Mouse (Mus musculus): ENCODE measurements at regions not wholly inside any gene's neighbourhood (a gene's known extent, or its start where the extent isn't known, plus 50 kb on each side); places are given as distances from the start of the nearest gene placed in this dataset.
"Not testable (repeated sequence)": the region's sequence is repeated elsewhere in the genome, so short reads cannot be mapped to it uniquely, and the experiment has no call there.

DNA sequence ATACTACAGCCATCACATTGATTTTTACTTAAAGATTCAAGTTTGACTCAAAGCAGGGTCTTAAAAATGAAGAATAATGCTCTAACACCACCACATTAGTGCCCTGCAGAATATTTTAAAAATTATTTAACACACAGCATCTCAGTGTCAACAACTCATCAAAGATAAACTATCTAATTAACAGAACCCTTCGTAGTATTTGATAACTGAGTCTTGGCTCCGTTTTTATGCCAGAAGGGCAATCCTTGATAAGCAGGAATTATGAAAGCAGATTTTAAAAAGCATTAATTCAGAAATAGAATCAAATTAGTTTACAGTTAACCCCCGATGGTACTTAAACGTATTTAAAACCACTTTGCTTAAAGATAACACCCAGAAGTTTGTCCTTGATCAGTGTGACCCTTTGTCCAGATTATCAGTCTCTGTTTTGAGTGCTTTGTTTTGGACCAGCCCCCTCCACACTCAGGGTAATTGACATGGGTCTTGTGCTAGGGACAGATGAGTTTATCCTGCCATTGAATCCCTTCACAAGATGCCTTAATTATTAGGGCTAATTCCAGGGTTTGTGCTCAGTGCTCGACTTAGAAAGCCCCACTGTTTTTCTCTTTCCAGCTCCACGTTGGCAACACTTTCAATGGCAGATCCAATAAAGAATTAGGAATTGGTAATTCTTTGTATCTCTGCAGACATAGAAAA, 69.4 kb upstream of the Dph6 start:
- H3K9ac ChIP-seq (ENCODE audit: low read length), result no peak overlapping the region
- H3K27ac ChIP-seq (replicated peaks; ENCODE audit: low read depth, low read length), result no peak overlapping the region
- no peaks in the 10 kb centered on the region for H3K4me1 ChIP-seq (ENCODE audit: control insufficient read depth, insufficient read depth, low read length)
- no peak overlapping the region for H3K4me2 ChIP-seq (ENCODE audit: low read depth, severe bottlenecking)
- H3K4me3 ChIP-seq (ENCODE audit: low read depth, low read length), result no peak overlapping the region
- no peaks in the 10 kb centered on the region for H3K27me3 ChIP-seq (ENCODE audit: control insufficient read depth, insufficient read depth, low read length)
- DNase-seq (ENCODE audit: low spot score) (no peak), ATAC-seq (ENCODE audit: insufficient number of reproducible peaks, low FRiP score, low TSS enrichment, low read depth) (no peak)
- no peaks in the 10 kb centered on the region for H3K36me3 ChIP-seq (ENCODE audit: control insufficient read depth, insufficient read depth, low read length)
- H3K9me3 ChIP-seq (ENCODE audit: control insufficient read depth, low read length), result no peaks in the 10 kb centered on the region
- 73% methylated on average over 6 of the region's 6 CpGs for WGBS

DNA sequence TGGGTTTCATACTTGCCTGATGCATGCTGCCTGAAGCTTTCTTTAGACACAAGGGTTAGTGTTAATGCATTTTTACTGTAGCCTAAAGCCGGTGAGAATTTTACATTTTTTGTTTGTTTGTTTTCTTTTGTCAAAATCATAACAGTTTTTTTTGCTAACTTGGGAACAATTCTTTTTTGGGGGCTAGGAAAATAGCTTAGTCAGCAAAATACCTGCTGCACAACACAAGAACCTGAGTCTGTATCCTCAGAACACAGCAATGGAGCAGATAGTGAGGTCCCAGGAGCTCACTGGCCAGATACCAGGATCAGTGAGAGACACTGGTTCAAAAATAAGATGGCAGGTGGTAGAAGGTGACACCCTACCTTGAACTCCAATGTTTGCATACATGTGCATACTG, 72.4 kb upstream of the Dph6 start:
- no peaks in the 10 kb centered on the region for H3K36me3 ChIP-seq (ENCODE audit: control insufficient read depth, insufficient read depth, low read length)
- no peaks in the 10 kb centered on the region for H3K9me3 ChIP-seq (ENCODE audit: control insufficient read depth, low read length)
- no peak overlapping the region for H3K4me3 ChIP-seq (ENCODE audit: low read depth, low read length)
- H3K4me2 ChIP-seq (ENCODE audit: low read depth, severe bottlenecking), result no peak overlapping the region
- H3K9ac ChIP-seq (ENCODE audit: low read length), result no peak overlapping the region
- no peak for ATAC-seq (ENCODE audit: insufficient number of reproducible peaks, low FRiP score, low TSS enrichment, low read depth)
- no peaks in the 10 kb centered on the region for H3K27me3 ChIP-seq (ENCODE audit: control insufficient read depth, insufficient read depth, low read length)
- H3K27ac ChIP-seq (replicated peaks; ENCODE audit: low read depth, low read length), result no peak overlapping the region
- H3K4me1 ChIP-seq (ENCODE audit: control insufficient read depth, insufficient read depth, low read length), result no peaks in the 10 kb centered on the region
- no peak for DNase-seq (ENCODE audit: low spot score)
- 96% methylated on average over 1 of the region's 1 CpGs for WGBS

- Histone ChIP-seq H3K27me3 (ENCODE audit: control insufficient read depth, insufficient read depth, low read length) (no peaks in the 10 kb centered on the region), H3K4me1 (ENCODE audit: control insufficient read depth, insufficient read depth, low read length) (no peaks in the 10 kb centered on the region), H3K4me3 (ENCODE audit: low read depth, low read length) (no peak overlapping the region), H3K36me3 (ENCODE audit: control insufficient read depth, insufficient read depth, low read length) (no peaks in the 10 kb centered on the region), H3K4me2 (ENCODE audit: low read depth, severe bottlenecking) (no peak overlapping the region), H3K9ac (ENCODE audit: low read length) (no peak overlapping the region), H3K27ac (replicated peaks; ENCODE audit: low read depth, low read length) (no peak overlapping the region), H3K9me3 (ENCODE audit: control insufficient read depth, low read length) (no peaks in the 10 kb centered on the region)
- WGBS, result 65% methylated on average over 4 of the region's 4 CpGs
- no peak for DNase-seq (ENCODE audit: low spot score)
- no peak for ATAC-seq (ENCODE audit: insufficient number of reproducible peaks, low FRiP score, low TSS enrichment, low read depth)
These were observed 80.3 kb upstream of the Dph6 start for GRCm38 (mm10) chr2:114734861-114735569.

DNA sequence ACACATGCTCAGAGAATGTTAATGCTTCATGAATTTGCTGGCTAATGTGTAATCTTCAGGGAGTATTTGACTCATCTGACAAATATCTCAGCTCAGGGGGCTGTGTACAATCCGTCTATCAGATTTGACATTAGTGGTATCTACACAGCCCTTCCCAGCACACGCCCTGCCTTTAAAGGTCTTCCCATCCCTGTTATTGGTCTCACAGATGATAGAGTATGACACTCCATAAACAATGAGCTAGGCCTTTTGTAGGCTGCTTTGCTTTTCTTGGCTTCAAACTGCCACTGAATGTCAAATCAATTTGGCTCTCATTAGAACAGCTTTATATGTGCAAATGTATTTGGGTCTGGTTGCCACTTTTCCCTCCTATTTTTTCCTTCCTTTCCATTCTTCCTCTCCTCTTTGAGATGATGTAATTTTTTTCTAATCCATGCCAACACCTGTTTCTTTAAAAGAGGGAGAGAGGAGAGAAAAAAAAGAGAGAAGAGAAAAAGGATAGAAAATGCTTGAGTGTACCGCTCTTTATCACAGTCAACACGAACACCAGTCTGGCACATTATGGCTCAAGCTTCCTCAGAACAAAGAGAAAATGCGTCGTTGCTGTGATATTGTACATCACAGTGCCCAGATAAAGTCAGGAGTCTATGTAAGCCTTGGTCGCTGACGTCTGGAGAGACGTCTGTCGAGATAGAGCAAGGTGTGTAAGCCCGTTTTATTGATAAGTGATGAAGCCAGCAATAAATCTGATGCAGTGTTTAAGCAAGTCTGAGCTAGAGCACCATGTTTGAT, 84.9 kb upstream of the Dph6 start:
- WGBS, result 81% methylated on average over 11 of the region's 11 CpGs

DNA sequence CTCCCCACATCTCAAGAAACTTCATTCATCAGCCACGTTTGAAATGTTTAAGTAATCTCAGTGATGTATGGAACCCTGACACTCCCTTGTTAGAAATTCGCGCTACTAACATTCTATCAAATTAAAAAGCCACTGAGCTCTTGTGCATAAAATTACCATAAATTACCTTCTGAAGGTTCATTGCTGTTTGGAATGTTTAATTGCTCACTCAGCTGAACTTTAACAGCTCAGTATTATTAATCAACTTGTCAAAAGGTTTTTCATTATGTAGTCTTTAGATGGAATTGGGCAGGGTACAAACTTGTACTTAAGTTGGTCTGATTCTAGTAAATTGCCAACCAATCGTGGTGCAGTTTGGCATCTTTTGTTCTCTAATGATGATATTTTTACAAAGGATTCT, 108.5 kb upstream of the Dph6 start:
- Histone ChIP-seq H3K9me3 (ENCODE audit: control insufficient read depth, low read length) (no peaks in the 10 kb centered on the region), H3K4me1 (ENCODE audit: control insufficient read depth, insufficient read depth, low read length) (no peaks in the 10 kb centered on the region)

More for the DNA sequence above, 84.9 kb upstream of the Dph6 start:
- Histone ChIP-seq H3K9ac (ENCODE audit: low read length) (no peak overlapping the region), H3K4me3 (ENCODE audit: low read depth, low read length) (no peak overlapping the region), H3K4me2 (ENCODE audit: low read depth, severe bottlenecking) (no peak overlapping the region), H3K27ac (replicated peaks; ENCODE audit: low read depth, low read length) (no peak overlapping the region), H3K36me3 (ENCODE audit: control insufficient read depth, insufficient read depth, low read length) (no peaks in the 10 kb centered on the region), H3K4me1 (ENCODE audit: control insufficient read depth, insufficient read depth, low read length) (no peaks in the 10 kb centered on the region), H3K9me3 (ENCODE audit: control insufficient read depth, low read length) (no peaks in the 10 kb centered on the region), H3K27me3 (ENCODE audit: control insufficient read depth, insufficient read depth, low read length) (no peaks in the 10 kb centered on the region)
- ATAC-seq (ENCODE audit: insufficient number of reproducible peaks, low FRiP score, low TSS enrichment, low read depth) (no peak), DNase-seq (ENCODE audit: low spot score) (no peak)

GRCm38 (mm10) chr2:114773723-114774122, 119.0 kb upstream of the Dph6 start:
- WGBS, result 88% methylated on average over 6 of the region's 6 CpGs
- not testable (repeated sequence) for ATAC-seq (ENCODE audit: insufficient number of reproducible peaks, low FRiP score, low TSS enrichment, low read depth); H3K9me3 ChIP-seq (ENCODE audit: control insufficient read depth, low read length); H3K27me3 ChIP-seq (ENCODE audit: control insufficient read depth, insufficient read depth, low read length); H3K4me3 ChIP-seq (ENCODE audit: low read depth, low read length); H3K27ac ChIP-seq (replicated peaks; ENCODE audit: low read depth, low read length); DNase-seq (ENCODE audit: low spot score); H3K4me1 ChIP-seq (ENCODE audit: control insufficient read depth, insufficient read depth, low read length); H3K36me3 ChIP-seq (ENCODE audit: control insufficient read depth, insufficient read depth, low read length); H3K4me2 ChIP-seq (ENCODE audit: low read depth, severe bottlenecking); H3K9ac ChIP-seq (ENCODE audit: low read length)

More for the DNA sequence above, 108.5 kb upstream of the Dph6 start:
- no peak overlapping the region for H3K4me3 ChIP-seq (ENCODE audit: low read depth, low read length)
- no peak overlapping the region for H3K27ac ChIP-seq (replicated peaks; ENCODE audit: low read depth, low read length)
- H3K36me3 ChIP-seq (ENCODE audit: control insufficient read depth, insufficient read depth, low read length), result no peaks in the 10 kb centered on the region
- 80% methylated on average over 4 of the region's 4 CpGs for WGBS
- H3K9ac ChIP-seq (ENCODE audit: low read length), result no peak overlapping the region
- H3K27me3 ChIP-seq (ENCODE audit: control insufficient read depth, insufficient read depth, low read length), result no peaks in the 10 kb centered on the region
- ATAC-seq (ENCODE audit: insufficient number of reproducible peaks, low FRiP score, low TSS enrichment, low read depth) (no peak), DNase-seq (ENCODE audit: low spot score) (no peak)
- no peak overlapping the region for H3K4me2 ChIP-seq (ENCODE audit: low read depth, severe bottlenecking)

GRCm38 (mm10) chr2:114774278-114774677, 119.5 kb upstream of the Dph6 start:
- Histone ChIP-seq H3K4me3 (ENCODE audit: low read depth, low read length) (no peak overlapping the region), H3K9me3 (ENCODE audit: control insufficient read depth, low read length) (no peaks in the 10 kb centered on the region), H3K27ac (replicated peaks; ENCODE audit: low read depth, low read length) (no peak overlapping the region), H3K4me2 (ENCODE audit: low read depth, severe bottlenecking) (no peak overlapping the region), H3K27me3 (ENCODE audit: control insufficient read depth, insufficient read depth, low read length) (no peaks in the 10 kb centered on the region), H3K36me3 (ENCODE audit: control insufficient read depth, insufficient read depth, low read length) (no peaks in the 10 kb centered on the region), H3K4me1 (ENCODE audit: control insufficient read depth, insufficient read depth, low read length) (no peaks in the 10 kb centered on the region), H3K9ac (ENCODE audit: low read length) (no peak overlapping the region)
- ATAC-seq (ENCODE audit: insufficient number of reproducible peaks, low FRiP score, low TSS enrichment, low read depth), result no peak
- WGBS, result 91% methylated on average over 3 of the region's 3 CpGs
- no peak for DNase-seq (ENCODE audit: low spot score)

GRCm38 (mm10) chr2:114775532-114775931, 120.8 kb upstream of the Dph6 start:
- Histone ChIP-seq H3K9me3 (ENCODE audit: control insufficient read depth, low read length) (no peaks in the 10 kb centered on the region), H3K9ac (ENCODE audit: low read length) (no peak overlapping the region), H3K4me3 (ENCODE audit: low read depth, low read length) (no peak overlapping the region), H3K36me3 (ENCODE audit: control insufficient read depth, insufficient read depth, low read length) (no peaks in the 10 kb centered on the region), H3K4me2 (ENCODE audit: low read depth, severe bottlenecking) (no peak overlapping the region), H3K4me1 (ENCODE audit: control insufficient read depth, insufficient read depth, low read length) (no peaks in the 10 kb centered on the region), H3K27me3 (ENCODE audit: control insufficient read depth, insufficient read depth, low read length) (no peaks in the 10 kb centered on the region), H3K27ac (replicated peaks; ENCODE audit: low read depth, low read length) (no peak overlapping the region)
- 9% methylated on average over 2 of the region's 2 CpGs for WGBS
- DNase-seq (ENCODE audit: low spot score) (no peak), ATAC-seq (ENCODE audit: insufficient number of reproducible peaks, low FRiP score, low TSS enrichment, low read depth) (no peak)

Measured in limb, embryonic 11.5 days (tissue).